Mouse (Mus musculus): Measurements from ENCODE around the gene Mzf1.

The Mzf1 gene

DNA sequence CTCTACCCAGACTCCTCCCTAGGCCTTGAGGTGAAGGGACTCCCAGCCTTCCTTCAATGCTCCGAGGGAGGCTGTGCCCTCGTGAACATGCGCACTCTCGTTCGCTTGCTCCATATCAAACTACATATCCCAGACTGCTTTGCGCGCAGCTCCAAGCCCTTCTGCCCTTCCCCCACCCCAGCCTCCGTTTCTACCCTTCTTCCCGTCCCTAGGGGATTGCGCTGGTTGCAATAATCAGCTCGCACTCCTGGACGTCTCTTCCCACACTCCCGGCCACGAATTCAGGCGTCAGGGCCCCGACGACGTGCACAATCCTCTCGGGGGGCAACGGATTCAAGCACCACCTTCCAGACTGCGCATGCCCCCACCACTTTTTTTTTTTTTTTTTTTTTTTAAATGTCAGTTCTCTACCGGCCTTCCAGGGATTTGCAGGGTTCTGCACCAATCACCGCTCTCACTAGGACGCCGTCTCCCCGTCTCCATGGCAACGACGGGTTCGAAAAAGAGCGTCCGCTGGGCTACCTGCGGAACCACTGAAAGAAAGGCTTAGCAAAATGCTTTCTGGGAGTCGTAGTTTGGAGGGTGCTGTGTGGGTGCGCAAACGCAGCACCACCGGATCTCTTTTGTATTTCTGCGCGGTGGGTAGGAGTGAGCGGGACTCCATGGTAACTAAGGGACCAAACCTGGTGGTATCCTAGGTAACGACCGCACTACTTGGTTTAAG, at the start of gene Mzf1:
Gene Mzf1 (minus strand): TSS at position 478 of the 724 bp plus-strand sequence.
- peak; percentile 92 for DNase-seq (ENCODE audit: low spot score)

DNA sequence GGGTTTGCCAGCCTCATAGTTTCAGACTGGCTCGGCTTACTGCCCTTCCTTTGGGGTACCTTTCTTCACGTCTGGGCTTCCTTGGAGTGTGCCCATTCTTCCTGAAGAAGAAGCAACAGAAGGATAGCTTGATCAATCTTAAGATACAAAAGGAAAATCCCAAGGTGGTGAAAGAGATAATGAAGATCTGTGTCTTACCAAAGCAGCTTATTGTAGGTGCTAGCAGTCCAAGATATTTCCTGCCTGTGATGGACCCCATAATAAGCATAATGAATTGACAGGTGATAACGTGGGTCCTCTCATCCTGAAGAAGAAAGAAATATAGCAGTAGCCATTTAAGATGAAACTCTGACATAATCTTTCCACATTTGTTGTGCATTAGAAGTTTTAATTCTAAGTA, 40.5 kb upstream of the Mzf1 start, which contains the start of gene Vmn1r85:
Gene Vmn1r85 (minus strand): TSS at position 101 of the 400 bp plus-strand sequence.
- DNase-seq (ENCODE audit: low spot score), result no peak

DNA sequence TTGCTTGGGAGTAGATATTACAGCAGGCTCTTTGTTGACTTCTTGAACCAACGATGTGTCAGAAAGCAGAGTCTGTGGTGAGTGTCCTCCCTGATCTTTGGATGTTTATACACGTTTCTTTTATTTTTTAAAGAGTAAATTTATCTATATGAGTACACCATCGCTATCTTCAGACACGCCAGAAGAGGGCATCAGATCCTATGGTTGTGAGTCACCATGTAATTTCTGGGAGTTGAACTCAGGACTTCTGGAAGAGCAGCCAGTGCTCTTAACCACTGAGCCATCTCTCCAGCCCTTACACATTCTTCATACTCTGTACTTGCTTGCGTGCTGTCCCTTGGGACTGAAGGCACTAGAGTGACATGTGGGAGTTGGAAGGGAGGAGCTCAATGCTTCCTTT, 17.7 kb upstream of the Mzf1 start:
- DNase-seq (ENCODE audit: low spot score), result peak; percentile 4

DNA sequence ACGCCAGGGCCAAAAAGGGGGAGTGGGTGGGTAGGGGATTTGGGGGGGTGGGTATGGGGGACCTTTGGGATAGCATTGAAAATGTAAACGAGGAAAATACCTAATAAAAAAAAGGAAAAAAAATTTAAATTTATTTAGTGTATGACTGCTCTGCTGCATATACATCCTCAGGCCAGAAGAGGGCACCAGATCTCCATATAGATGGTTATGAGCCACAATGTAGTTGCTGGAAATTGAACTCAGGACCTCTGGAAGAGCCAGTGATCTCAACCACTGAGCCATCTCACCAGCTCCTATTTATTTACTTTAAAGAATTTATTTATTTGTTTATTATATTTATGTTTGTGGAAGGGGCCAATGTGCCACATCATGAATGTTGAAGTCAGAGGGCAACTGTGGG, 8.8 kb upstream of the Mzf1 start:
- peak; percentile 22 for DNase-seq (ENCODE audit: low spot score)

DNA sequence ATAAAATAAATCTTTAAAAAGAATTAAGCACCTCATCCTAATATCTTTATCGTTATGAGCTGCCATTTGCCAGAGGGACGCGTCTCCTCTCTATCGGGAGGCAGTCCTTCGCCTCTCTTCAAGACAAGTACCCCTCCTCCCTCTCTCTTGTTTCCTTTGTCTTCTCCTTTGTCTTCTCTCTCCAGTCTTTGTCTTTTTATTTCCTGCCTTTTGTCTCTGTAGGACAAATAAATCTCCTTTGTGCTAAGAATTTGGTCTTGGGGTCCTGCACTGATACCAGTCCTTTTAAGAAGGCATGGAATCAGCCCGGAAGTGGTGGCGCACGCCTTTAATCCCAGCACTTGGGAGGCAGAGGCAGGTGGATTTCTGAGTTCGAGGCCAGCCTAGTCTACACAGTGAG, 5.0 kb upstream of the Mzf1 start:
- no peak for DNase-seq (ENCODE audit: low spot score)

DNA sequence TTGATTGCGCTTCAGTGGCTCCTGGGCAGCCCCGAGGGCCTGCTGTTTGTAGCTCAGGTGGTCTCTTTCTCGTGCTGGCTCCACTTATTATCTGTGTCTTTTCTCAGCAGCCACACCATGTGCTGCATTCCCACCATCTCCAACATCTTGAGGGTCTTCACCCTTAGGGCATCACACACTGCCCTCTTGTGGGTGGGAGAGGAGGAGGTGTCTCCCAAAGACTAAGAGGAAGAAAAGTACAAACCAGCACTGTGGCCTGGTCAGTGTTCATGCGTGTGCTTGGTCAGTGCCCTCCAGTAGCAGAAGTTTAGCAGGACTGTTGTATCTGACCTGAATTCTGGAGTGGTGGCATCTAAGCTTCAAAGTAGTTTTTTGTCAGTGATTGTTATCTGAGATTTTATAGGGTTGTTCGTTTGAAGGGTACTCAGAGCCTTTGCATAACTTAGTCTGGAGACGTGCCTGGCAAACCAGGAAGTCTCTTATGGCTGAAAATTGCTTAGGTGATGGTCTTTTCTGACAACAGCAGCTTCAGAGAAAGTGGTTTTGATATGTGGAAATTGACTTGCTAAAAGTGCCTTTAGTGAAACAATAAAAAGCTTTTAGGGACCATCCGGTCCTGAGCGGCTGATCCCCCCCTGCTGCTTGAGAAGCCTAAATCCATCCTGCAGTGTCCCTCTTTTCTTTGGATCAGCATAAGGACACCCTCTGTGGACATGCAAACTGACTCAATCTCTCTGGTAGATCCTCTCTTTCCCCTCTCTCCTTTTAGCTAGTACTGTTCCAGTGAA, 2.5 kb upstream of the Mzf1 start:
- DNase-seq (ENCODE audit: low spot score), result no peak

DNA sequence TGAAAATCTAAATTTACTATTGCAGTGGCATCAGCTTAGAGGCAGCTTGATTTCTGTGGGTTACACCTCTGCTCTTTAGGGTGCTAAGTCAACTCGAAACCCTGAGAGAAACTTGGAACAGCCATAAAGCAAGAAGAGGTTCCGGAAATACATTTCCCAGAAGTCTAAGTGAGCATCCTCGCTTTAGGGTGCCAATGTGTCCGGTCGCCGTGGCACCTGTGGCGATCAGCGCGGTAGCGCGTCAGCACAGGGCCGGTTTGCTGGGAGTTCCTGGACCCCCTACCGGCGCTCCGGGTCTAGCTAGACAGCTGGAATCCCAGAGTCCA, 640 bp downstream of the Mzf1 start:
- no peak for DNase-seq (ENCODE audit: low spot score)

DNA sequence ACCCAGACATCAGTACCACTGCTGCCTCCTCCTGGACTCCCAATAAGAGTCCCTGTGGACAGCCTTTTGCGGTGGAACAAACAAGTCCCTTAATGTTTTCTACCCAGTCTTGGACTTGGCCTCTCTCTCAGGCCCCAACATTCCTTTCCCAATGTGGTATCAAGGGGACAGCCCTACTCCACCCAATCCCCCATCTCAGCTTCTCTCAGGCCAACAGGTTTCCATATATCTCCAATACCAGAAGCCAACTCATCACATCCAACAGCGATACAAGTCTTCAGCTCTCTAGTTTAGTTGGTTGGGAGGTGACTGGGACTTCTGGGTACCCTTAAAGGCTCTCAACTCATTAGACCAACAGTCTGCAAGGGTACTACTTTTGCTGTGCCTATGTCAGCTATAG, 1.1 kb downstream of the Mzf1 start:
- DNase-seq (ENCODE audit: low spot score), result no peak

DNA sequence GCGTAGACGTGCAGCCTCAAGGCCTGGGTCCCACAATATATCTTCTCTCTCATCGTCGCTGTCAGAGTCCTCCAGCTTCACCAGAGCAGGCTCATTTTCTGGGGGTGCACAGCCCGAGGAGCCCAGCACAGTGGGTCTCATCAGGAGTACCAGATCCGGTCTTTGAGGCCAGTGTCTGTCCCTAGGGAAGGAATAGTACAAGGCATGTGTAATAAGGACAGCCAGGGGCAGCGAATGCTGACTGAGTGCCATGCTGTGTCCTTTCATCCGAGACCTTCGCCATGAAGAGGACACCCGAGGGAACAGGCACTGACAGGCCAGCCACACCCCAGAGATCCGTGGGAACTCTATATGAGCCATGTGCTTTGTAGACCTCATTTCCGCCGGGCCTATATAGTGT, 1.6 kb downstream of the Mzf1 start:
- DNase-seq (ENCODE audit: low spot score), result no peak

DNA sequence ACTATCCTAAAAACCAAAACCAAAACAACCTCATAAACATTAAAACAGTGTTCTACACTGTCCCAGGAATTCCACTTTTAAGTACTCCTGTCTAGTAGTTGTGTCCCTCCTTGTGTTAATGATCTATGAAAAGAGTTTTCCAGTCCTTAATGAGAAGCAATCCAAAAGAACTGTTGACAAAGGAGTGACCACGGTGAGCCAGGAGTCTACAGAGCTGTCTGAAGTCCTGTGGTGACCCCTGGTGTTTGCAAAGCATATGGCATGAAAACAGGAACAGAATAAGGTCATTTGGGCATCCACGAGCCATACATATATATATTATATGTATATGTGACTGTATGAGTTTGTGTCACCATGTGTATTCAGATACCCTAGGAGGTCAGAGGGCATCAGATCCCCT, 8.5 kb downstream of the Mzf1 start:
- DNase-seq (ENCODE audit: low spot score), result peak; percentile 76

DNA sequence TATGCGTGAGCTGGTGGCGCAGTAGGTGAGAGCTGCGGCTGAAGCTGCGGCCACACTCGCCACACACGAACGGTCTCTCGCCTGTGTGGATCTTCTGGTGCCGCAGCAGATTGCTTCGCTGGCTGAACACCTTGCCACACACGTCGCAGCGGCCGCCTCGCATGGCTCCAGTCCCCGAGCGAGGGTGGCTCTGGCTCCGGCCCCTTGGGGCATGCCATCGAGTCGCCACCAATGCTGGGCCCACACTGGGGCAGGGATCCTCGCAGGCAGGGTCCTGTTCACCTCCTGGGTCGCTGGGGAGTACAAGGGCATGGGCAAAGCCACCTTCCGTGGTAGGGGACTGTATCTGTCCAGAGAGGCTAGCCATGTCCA, 10.3 kb downstream of the Mzf1 start:
- DNase-seq (ENCODE audit: low spot score), result no peak

DNA sequence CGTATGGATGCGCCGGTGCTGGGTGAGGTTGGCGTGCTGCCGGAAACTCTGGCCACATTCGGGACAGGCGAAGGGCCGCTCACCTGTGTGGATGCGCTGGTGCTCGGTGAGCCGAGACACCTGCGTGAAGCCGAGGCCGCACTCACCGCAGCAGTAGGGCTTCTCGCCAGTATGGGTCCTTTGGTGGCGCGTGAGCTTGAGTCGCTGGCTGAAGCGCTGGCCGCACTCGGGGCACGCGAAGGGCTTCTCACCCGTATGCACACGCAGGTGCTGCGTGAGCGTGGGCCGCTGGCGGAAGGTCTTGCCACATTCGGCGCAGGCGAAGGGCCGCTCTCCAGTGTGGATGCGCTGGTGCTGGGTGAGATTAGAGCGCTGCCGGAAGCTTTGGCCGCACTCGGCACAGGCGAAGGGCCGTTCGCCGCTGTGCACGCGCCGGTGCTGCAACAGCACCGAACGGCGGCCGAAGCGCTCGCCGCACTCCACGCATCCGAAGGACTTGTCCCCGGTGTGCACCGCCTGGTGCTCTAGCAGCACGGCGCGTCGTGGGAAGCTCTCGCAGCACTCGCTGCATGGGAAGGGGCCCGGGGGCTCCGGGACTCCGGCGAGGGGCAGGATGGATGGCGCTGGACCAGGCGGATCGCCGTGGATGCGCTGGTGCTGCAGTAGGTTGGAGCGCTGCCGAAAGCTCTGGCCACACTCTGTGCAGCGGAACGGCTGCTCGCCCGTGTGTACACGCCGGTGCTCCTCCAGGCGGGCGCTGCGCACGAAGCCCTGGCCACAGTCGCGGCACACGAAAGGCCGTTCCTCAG, 10.9 kb downstream of the Mzf1 start:
- DNase-seq (ENCODE audit: low spot score), result no peak

DNA sequence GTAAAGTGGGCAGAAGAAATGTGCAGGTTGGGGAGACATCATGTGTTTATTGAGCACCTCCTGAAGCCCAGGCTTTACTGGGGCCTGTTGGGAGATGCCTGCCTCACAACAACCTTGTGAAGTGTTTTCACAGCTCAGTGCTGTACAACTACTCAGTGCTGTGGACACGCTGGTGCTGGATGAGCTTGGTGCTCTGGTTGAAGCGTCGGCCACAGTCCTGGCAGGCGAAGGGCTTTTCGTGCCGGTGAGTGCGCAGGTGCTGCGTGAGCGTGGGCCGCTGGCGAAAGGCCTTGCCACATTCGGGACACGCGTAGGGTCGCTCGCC, 11.5 kb downstream of the Mzf1 start:
- no peak for DNase-seq (ENCODE audit: low spot score)

DNA sequence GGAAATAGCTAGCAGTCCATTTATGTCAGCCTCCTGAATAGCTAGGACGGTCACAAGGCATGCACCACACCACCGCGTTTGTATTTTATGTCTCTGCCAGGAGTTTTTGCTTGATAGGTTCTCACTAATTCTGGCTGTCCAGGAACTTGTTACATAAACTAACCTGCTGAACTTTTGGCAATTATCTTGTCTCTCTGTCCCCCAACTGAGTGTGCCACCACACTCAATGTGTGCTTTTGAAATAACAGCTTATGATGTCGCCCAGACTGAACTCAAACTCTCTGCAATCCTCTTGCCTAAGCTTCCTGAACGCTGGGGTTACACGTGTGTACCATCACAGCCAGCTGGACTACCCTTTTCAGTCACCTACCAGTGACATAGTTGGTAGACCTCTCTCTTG, 12.1 kb downstream of the Mzf1 start:
- no peak for DNase-seq (ENCODE audit: low spot score)

DNA sequence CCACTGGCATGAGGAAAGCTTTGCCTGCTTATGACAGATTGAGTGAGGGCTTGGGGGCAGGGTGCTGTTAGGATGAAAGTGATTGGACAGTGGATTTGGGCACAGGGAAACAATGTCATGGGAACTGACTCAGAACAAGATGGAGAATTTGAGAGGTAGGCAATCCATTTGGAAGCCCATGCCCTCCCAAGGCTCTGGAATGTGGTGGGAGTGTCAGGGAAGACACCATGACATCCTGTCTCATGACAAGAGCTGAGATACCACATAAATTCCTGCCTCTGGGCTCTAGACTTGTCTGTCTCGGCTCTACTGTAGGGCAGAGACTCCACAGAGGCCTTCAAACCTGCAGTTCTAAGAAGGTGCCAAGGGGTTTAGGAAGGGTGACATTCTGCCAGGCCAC, 13.3 kb downstream of the Mzf1 start:
- DNase-seq (ENCODE audit: low spot score), result no peak

DNA sequence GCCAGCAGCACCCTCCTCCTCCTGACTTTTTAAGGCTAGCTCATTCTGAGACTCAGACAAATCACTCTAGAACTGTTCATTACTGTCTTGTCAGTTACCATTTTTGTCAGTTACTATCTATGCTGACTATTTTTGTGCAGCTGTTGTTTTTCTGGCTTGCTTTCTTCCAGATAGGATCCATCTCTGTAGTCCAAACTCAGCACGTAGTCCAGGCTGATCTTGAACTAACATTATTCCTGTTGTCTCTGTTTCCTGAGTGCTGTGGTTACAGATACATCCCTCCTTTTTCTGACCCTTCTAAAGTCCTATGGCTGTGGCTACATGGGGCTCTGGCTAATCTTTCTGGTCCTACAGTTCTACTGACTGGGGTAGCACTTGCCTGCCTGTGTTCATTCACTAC, 15.4 kb downstream of the Mzf1 start:
- DNase-seq (ENCODE audit: low spot score), result no peak

DNA sequence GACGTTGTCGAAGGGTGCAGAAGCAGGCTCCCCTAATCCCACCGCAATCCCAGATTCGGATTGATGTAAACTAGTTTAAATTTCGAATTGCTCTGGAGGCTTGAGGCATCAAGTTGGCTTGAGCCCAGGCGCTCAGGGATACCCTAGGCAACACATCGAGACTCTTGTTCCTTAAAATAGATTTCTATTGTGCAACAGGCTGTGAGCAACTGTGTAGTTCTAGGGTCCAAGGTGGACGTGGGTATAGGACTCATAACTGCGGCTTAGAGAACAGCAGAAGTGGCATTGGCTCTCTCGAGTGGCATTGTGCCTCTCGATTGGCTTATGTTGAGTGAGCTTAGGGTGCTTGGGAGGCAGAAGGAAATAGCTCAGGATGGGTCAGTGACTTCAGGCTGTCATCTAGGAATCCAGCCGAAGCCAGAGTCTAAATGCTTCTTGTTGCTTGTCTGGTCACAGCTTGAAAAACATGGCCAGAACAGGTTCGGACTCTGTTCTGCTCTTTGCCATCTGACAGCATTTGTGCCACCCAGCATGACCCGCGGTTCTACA, 15.9 kb downstream of the Mzf1 start:
- peak; percentile 62 for DNase-seq (ENCODE audit: low spot score)

DNA sequence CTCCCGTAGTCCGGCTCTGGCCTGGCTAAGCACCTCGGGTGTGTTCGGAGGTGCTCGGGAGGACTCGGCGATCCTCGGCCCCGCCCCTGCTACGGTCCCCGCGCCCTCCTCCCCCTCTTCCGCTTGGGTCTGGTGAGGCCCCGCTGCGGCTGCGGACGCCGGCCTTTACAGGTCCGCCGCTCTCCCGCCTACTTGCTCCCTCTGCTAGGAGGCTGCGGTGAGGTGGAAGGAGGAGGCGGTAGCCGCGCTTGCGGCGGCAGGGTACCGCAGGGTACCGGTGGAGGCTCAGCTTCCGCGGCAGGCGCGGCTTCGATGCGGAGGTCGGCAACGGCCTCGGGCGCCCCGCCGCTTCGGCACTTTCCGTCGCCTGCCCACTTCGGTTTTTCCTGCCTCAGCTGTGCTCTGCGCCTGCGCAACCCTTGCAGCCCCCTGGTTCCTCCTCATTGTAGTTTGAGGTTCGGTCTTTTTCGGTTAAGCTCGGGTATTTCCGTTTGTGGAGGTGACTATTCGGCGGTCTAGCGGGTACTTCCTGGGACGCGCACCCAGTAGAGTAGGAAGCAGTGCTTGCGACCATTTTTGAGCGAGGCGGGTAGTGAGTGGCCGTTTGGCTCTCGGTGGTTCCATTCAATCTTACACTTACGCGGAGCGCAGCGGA, 16.5 kb downstream of the Mzf1 start, which contains the start of gene Ube2m:
Gene Ube2m (minus strand): TSS at position 375 of the 655 bp plus-strand sequence.
- DNase-seq (ENCODE audit: low spot score), result peak; percentile 85

DNA sequence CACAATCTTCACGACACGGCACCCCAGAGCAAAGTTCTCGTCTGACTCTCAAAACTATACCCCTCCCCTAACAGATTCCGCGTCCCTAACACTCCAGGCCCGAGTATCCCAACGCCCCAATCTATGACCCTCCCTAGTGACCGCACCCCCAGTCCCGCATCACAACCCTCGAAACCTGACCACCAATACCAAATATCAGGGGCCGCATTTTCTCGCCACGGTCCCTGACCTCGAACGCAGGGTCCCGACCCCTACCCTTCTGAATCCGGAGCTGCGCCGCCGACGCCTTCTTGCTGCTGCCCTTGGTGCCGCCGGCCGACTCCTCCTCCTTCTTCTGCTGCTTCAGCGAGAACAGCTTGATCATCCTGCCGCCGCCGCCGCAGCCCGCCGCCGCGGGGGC, 17.2 kb downstream of the Mzf1 start:
- peak; percentile 41 for DNase-seq (ENCODE audit: low spot score)

DNA sequence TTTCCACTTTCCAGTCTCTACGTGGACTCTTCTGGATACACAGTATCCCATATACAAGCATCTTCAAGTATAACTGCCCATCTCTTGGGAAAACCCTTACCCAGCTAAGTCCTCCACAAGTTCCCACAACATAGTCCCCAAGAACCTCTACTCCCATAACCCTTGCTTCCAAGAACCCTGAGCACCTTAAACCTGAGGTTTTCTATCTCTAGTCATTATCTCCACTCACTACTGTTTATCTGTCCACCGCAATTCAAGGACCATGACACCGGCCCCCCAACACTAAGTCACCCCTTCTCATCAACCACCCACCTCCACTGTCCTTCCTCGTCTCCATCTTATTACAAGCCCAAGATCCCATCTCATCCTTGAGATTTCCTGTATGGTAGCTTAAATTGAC, 17.8 kb downstream of the Mzf1 start:
- DNase-seq (ENCODE audit: low spot score), result no peak

DNA sequence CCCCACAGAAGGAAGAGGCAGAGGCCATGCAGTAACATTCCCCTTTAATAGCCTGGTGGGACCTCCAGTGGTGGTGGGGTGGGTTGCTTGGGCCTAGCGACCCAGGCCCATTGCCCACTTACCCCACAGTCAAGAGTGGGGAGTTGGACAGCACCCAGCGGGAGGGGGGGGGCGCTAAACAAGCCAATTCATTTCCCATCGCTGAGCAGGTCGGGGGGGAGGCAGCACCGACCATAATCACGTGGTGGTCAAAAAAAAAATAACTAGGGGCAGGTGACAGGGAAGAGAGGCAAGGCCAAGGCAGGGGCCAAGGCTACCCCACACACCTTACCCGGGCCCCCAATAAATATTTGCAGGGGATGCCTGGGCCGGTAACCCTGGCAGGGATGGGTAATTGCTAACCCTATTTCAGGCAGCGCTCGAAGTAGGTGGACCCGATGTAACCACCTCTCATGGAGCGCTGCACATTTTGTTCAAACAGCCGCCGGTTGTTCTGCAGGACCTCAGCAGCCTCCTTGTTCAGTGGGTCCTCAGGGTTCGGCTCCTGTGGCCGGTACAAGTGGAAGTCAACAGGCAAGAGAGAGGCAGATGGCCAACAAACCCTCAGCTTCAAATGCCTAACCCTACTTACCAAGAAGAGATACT, 19.2 kb downstream of the Mzf1 start:
- no peak for DNase-seq (ENCODE audit: low spot score)
